Mouse (Mus musculus) heart, embryonic 16.5 days (tissue): ENCODE data around the gene Tnks2. TPM values are rescaled to one million over a fixed set of nuclear protein-coding genes. Genes with fewer than 3 reads are reported as not detected.
A peak's percentile ranks its signal among the peaks of the same experiment; 100 is the strongest.

Experiments
- ATAC-seq: fragments of 200-750 bp; cut with Nextera tagmentation; replicated peaks from 2 replicates; pipeline ENCODE4 v1.8.0; 2017; ENCODE audit warnings: moderate number of reproducible peaks; ENCODE audit not compliant: insufficient read depth, low FRiP score; ENCODE audit errors: extremely low read depth
- H3K27ac ChIP-seq: fragments of 300-500 bp; sonication (generic); 2 replicates; pipeline ENCODE4 v1.5.1; 2014; ENCODE audit warnings: mild to moderate bottlenecking, low read length, control low read depth, moderate library complexity
- H3K27me3 ChIP-seq: fragments of 300-500 bp; sonication (generic); 2 replicates; pipeline ENCODE4 v1.6.1; 2014; ENCODE audit warnings: low read length, mixed read lengths; ENCODE audit not compliant: control insufficient read depth, insufficient read depth
- H3K36me3 ChIP-seq: fragments of 300-500 bp; sonication (generic); 2 replicates; pipeline ENCODE4 v1.6.1; 2014; ENCODE audit not compliant: control insufficient read depth, insufficient read depth
- H3K4me1 ChIP-seq: fragments of 300-500 bp; sonication (generic); 2 replicates; pipeline ENCODE4 v1.6.1; 2014; ENCODE audit warnings: low read length, mixed read lengths; ENCODE audit not compliant: control insufficient read depth, insufficient read depth
- H3K4me2 ChIP-seq: fragments of 300-500 bp; sonication (generic); 2 replicates; pipeline ENCODE4 v1.6.1; 2014; ENCODE audit warnings: low read depth, mild to moderate bottlenecking, control low read depth, low read length
- H3K4me3 ChIP-seq: fragments of 300-500 bp; sonication (generic); 2 replicates; pipeline ENCODE4 v1.5.1; 2014; ENCODE audit warnings: mild to moderate bottlenecking, control low read depth, low read length
- H3K9ac ChIP-seq: fragments of 300-500 bp; sonication (generic); 2 replicates; pipeline ENCODE4 v1.6.1; 2014; ENCODE audit warnings: low read length, control low read depth
- H3K9me3 ChIP-seq: fragments of 300-500 bp; sonication (generic); replicated peaks from 2 replicates; pipeline ENCODE4 v1.6.1; 2016; ENCODE audit warnings: low read length; ENCODE audit not compliant: control insufficient read depth
- WGBS: fragments of 180-500 bp; shearing (Covaris S2); extraction: QIAGEN DNeasy Blood & Tissue Kit; methylation state at CpG from one replicate; pipeline ENCODE4 v1.1.7; 2014; 5-methylcytosine and 5-hydroxymethylcytosine counted together
- polyA plus RNA-seq: library from polyadenylated mRNA; unstranded; fragments of >200 nt; fragmentation: Nextera tagmentation; extraction: Ambion mirVana; gene quantifications from 2 replicates; pipeline ENCODE4 v1.2.1, GENCODE M21; 2015

The Tnks2 gene
- polyA plus RNA-seq, 1 experiment from 2014 or later, result 25.8 TPM

DNA sequence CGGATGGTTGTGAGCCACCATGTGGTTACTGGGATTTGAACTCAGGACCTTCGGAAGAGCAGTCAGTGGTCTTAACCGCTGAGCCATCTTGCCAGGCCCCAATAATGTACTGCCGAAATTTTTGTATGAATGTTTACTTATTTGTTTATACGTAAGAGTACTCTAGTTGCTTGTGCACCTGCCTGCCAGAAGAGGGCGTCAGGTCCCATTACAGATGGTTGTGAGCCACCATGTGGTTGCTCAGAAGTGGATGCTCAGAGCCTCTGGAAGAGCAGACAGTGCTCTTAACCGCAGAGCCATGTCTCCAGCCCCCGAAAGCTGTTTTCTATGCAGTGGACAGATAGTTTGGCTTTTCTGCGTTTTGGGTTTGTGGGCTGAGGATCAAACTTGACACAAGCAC lies 63.7 kb downstream of the Tnks2 start:
- no peaks in the 10 kb centered on the region for H3K4me1 ChIP-seq
- no peaks in the 10 kb centered on the region for H3K27me3 ChIP-seq
- H3K9me3 ChIP-seq, result no peaks in the 10 kb centered on the region
- ATAC-seq, result no peak
- no peak overlapping the region for H3K27ac ChIP-seq
- no peak overlapping the region for H3K4me3 ChIP-seq
- no peak overlapping the region for H3K9ac ChIP-seq
- 50% methylated on average over 9 of the region's 9 CpGs for WGBS
- H3K4me2 ChIP-seq, result no peak overlapping the region
- H3K36me3 ChIP-seq, result peaks cover 14% of the 10 kb centered on the region

DNA sequence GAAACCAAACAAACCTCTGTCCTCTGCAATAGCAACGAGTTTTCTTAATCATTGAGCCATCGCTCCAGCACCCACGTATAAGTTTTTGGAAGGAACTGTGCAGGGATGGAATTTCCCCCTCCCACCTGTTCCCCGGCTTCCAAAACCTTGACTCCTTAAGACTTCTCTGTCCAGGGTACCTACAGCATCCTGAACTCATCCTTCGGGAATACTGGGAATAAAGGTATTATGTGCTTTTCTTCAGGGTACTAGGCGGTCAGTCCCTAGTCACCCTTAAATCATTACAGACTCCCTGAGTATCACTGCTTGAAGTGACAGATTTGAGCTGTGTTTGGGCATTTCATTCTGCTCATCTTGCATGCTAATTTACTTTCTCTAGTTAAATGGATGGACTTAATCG lies 69.3 kb downstream of the Tnks2 start:
- H3K4me1 ChIP-seq, result 0 out of 2 replicates have a peak, but pooled peaks cover 4% of the 10 kb centered on the region
- H3K27ac ChIP-seq, result no peak overlapping the region
- H3K4me2 ChIP-seq, result peak overlapping the region; percentile 80; the same call in 1 of the 2 replicates
- H3K4me3 ChIP-seq, result no peak overlapping the region
- 42% methylated on average over 7 of the region's 7 CpGs for WGBS
- H3K36me3 ChIP-seq, result no peaks in the 10 kb centered on the region
- no peak overlapping the region for H3K9ac ChIP-seq
- H3K9me3 ChIP-seq, result no peaks in the 10 kb centered on the region
- ATAC-seq, result no peak
- H3K27me3 ChIP-seq, result no peaks in the 10 kb centered on the region

GRCm38 (mm10) chr19:36904211-36905007 lies 70.4 kb downstream of the Tnks2 start:
- Histone ChIP-seq H3K36me3 (no peaks in the 10 kb centered on the region), H3K9ac (peak overlapping the region; percentile 86), H3K27me3 (no peaks in the 10 kb centered on the region), H3K9me3 (no peaks in the 10 kb centered on the region), H3K4me2 (peak overlapping the region; percentile 80), H3K27ac (peak overlapping the region; percentile 85), H3K4me3 (peak overlapping the region; percentile 78), H3K4me1 (0 out of 2 replicates have a peak, but pooled peaks cover 4% of the 10 kb centered on the region)
- 1% methylated on average over 41 of the region's 41 CpGs for WGBS
- peak; percentile 83 for ATAC-seq

DNA sequence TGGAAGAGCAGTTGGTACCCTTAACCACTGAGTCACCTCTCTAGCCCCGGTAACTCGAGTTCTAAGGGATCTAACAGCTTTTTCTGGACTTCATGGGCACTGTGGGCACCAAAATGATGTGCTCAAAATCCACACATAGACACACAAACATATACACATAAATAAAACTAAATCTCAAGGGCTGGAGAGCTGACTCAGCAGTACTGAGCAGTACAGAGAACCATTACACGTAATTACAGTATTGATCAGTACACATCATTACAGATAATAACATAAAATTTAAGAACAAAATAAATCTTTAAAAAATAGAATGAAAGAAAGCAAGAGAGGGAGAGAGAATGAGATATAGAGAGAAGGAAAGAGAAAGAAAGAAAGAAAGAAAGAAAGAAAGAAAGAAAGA lies 75.1 kb downstream of the Tnks2 start:
- no peak overlapping the region for H3K9ac ChIP-seq
- no peak overlapping the region for H3K4me3 ChIP-seq
- ATAC-seq, result no peak
- H3K27me3 ChIP-seq, result no peaks in the 10 kb centered on the region
- no peaks in the 10 kb centered on the region for H3K36me3 ChIP-seq
- no peak overlapping the region for H3K4me2 ChIP-seq
- WGBS, result 78% methylated on average over 3 of the region's 3 CpGs
- H3K4me1 ChIP-seq, result no peaks in the 10 kb centered on the region
- H3K27ac ChIP-seq, result no peak overlapping the region
- no peaks in the 10 kb centered on the region for H3K9me3 ChIP-seq

DNA sequence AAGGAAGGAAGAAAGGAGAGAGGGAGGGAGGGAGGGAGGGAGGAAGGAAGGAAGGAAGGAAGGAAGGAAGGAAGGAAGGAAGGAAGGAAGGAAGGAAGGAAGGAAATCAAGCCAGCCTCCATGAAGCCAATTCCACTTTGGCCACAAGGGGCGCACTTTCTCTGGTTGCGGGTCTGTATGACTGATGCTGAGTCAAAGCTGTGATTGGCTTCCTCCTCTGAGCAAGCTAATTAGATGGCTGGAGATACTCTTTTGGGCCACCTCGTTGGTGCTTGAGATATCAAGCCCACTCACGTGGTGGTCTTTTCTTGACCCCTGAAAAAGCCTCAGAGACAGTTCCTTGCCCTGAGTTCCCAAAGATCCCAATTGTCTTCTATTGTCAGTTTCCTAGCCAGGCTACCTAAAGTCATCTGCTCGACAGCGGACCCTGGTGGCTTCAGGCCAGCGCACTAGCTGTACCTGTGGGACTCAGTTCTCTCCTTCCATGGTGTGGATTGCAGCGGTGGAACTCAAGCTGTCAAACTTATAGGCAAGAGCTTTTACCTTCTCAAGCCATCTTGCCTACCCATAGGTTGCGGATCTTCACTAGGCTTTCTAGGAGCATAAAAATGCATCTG lies 75.8 kb downstream of the Tnks2 start:
- Histone ChIP-seq H3K27ac (no peak overlapping the region), H3K4me2 (no peak overlapping the region), H3K9me3 (no peaks in the 10 kb centered on the region), H3K4me1 (no peaks in the 10 kb centered on the region), H3K36me3 (no peaks in the 10 kb centered on the region), H3K27me3 (no peaks in the 10 kb centered on the region), H3K4me3 (no peak overlapping the region), H3K9ac (no peak overlapping the region)
- ATAC-seq, result no peak
- WGBS, result 22% methylated on average over 9 of the region's 9 CpGs

GRCm38 (mm10) chr19:36910424-36911045 lies 76.5 kb downstream of the Tnks2 start:
- Histone ChIP-seq H3K9ac (no peak overlapping the region), H3K4me2 (no peak overlapping the region), H3K9me3 (no peaks in the 10 kb centered on the region), H3K4me3 (no peak overlapping the region), H3K27ac (no peak overlapping the region), H3K36me3 (no peaks in the 10 kb centered on the region), H3K27me3 (no peaks in the 10 kb centered on the region), H3K4me1 (no peaks in the 10 kb centered on the region)
- no peak for ATAC-seq
- 38% methylated on average over 12 of the region's 12 CpGs for WGBS

GRCm38 (mm10) chr19:36913064-36913463 lies 79.0 kb downstream of the Tnks2 start:
- WGBS, result 72% methylated on average over 7 of the region's 7 CpGs
- Histone ChIP-seq H3K36me3 (no peaks in the 10 kb centered on the region), H3K9me3 (no peaks in the 10 kb centered on the region), H3K4me3 (no peak overlapping the region), H3K4me2 (no peak overlapping the region), H3K9ac (no peak overlapping the region), H3K27ac (no peak overlapping the region), H3K27me3 (no peaks in the 10 kb centered on the region), H3K4me1 (0 out of 2 replicates have a peak, but pooled peaks cover 2% of the 10 kb centered on the region)
- ATAC-seq, result no peak

GRCm38 (mm10) chr19:36916206-36916605 lies 82.2 kb downstream of the Tnks2 start:
- H3K27ac ChIP-seq, result no peak overlapping the region
- WGBS, result 82% methylated on average over 4 of the region's 4 CpGs
- no peaks in the 10 kb centered on the region for H3K27me3 ChIP-seq
- ATAC-seq, result no peak
- peaks cover 5% of the 10 kb centered on the region for H3K4me1 ChIP-seq
- H3K9ac ChIP-seq, result no peak overlapping the region
- H3K36me3 ChIP-seq, result no peaks in the 10 kb centered on the region
- no peaks in the 10 kb centered on the region for H3K9me3 ChIP-seq
- H3K4me2 ChIP-seq, result no peak overlapping the region
- H3K4me3 ChIP-seq, result no peak overlapping the region

GRCm38 (mm10) chr19:36916876-36917389 lies 82.9 kb downstream of the Tnks2 start:
- Histone ChIP-seq H3K9me3 (no peaks in the 10 kb centered on the region), H3K4me2 (no peak overlapping the region), H3K36me3 (no peaks in the 10 kb centered on the region), H3K9ac (no peak overlapping the region), H3K27ac (no peak overlapping the region), H3K27me3 (no peaks in the 10 kb centered on the region), H3K4me3 (no peak overlapping the region), H3K4me1 (peaks cover 5% of the 10 kb centered on the region)
- 85% methylated on average over 1 of the region's 1 CpGs for WGBS
- ATAC-seq, result no peak
